Mouse (Mus musculus) cerebellum, adult 2 months (tissue): ENCODE measurements around the gene Hs1bp3.

Source experiments
- CTCF ChIP-seq: fragments of 200-500 bp; IDR thresholded peaks from 2 replicates; pipeline ENCODE4 v1.5.1; 2011; ENCODE audit warnings: low read depth, mild to moderate bottlenecking, control low read depth, low read length, moderate library complexity, borderline replicate concordance; ENCODE audit not compliant: insufficient read depth
- POLR2A ChIP-seq: fragments of 200-500 bp; IDR thresholded peaks from 2 replicates; pipeline ENCODE4 v1.6.1; 2011; ENCODE audit warnings: low read length, control low read depth, borderline replicate concordance; ENCODE audit not compliant: insufficient read depth

GRCm38 (mm10) chr12:8335503-8335902 is 22.3 kb downstream of the Hs1bp3 start:
- no peak for TF ChIP-seq CTCF
- no peak for TF ChIP-seq POLR2A
